Mouse (Mus musculus): Measurements from ENCODE around the gene Cyth2.

- TF ChIP-seq EP300 (IDR thresholded peaks at IDR 0.05; ENCODE audit: low read depth) (no peak), CTCF (IDR thresholded peaks at IDR 0.05; ENCODE audit: low read depth) (no peak)
These were observed 4.9 kb downstream of the Cyth2 start for GRCm38 (mm10) chr7:45809276-45810075.
